Mouse (Mus musculus) retina, embryonic 14.5 days (tissue): ENCODE measurements around the gene Traf1.

ENCODE experiments used
- DNase-seq: peaks from one replicate; pipeline ENCODE4 v3.0.0-alpha.2; 2015; ENCODE audit warnings: low spot score

Gene Traf1

GRCm38 (mm10) chr2:34966243-34966934 is 4.8 kb upstream of the Traf1 start:
- no peak for DNase-seq

- DNase-seq: no peak
Observed at GRCm38 (mm10) chr2:34965806-34966205, 4.2 kb upstream of the Traf1 start.

- DNase-seq: no peak
Observed at GRCm38 (mm10) chr2:34965293-34965692, 3.7 kb upstream of the Traf1 start.

GRCm38 (mm10) chr2:34964651-34965050 is 3.1 kb upstream of the Traf1 start:
- no peak for DNase-seq

GRCm38 (mm10) chr2:34964230-34964629 is 2.7 kb upstream of the Traf1 start:
- DNase-seq: no peak

GRCm38 (mm10) chr2:34963371-34963956 is 1.9 kb upstream of the Traf1 start:
- DNase-seq: no peak

GRCm38 (mm10) chr2:34962893-34963292 is 1.3 kb upstream of the Traf1 start:
- no peak for DNase-seq

- DNase-seq: no peak
Observed at GRCm38 (mm10) chr2:34962211-34962610, 639 bp upstream of the Traf1 start.

GRCm38 (mm10) chr2:34960966-34961365 is 606 bp downstream of the Traf1 start:
- DNase-seq: no peak

- no peak for DNase-seq
Observed at GRCm38 (mm10) chr2:34960466-34960865, 1.1 kb downstream of the Traf1 start.

GRCm38 (mm10) chr2:34958582-34958981 is 3.0 kb downstream of the Traf1 start:
- DNase-seq: no peak

GRCm38 (mm10) chr2:34958036-34958435 is 3.5 kb downstream of the Traf1 start:
- no peak for DNase-seq

GRCm38 (mm10) chr2:34957405-34957804 is 4.2 kb downstream of the Traf1 start:
- no peak for DNase-seq

GRCm38 (mm10) chr2:34956941-34957340 is 4.6 kb downstream of the Traf1 start:
- no peak for DNase-seq

GRCm38 (mm10) chr2:34954344-34954743 is 7.2 kb downstream of the Traf1 start:
- no peak for DNase-seq

GRCm38 (mm10) chr2:34953547-34954116 is 7.9 kb downstream of the Traf1 start:
- no peak for DNase-seq

- DNase-seq: no peak
Observed at GRCm38 (mm10) chr2:34953018-34953417, 8.6 kb downstream of the Traf1 start.

- no peak for DNase-seq
Observed at GRCm38 (mm10) chr2:34951469-34951868, 10.1 kb downstream of the Traf1 start.

- peak; percentile 29 for DNase-seq
Observed at GRCm38 (mm10) chr2:34948622-34949021, 12.9 kb downstream of the Traf1 start.

GRCm38 (mm10) chr2:34946046-34946445 is 15.5 kb downstream of the Traf1 start:
- no peak for DNase-seq

GRCm38 (mm10) chr2:34945580-34945979 is 16.0 kb downstream of the Traf1 start:
- no peak for DNase-seq

GRCm38 (mm10) chr2:34944761-34945160 is 16.8 kb downstream of the Traf1 start:
- DNase-seq: peak; percentile 37

- DNase-seq: no peak
Observed at GRCm38 (mm10) chr2:34943556-34944120, 17.9 kb downstream of the Traf1 start.
